Mouse (Mus musculus) lung, adult 2 months (tissue): ENCODE measurements around the gene Sugp2.

Experiments used
- CTCF ChIP-seq: fragments of 200-500 bp; IDR thresholded peaks from 2 replicates; pipeline ENCODE4 v1.5.1; 2011; ENCODE audit warnings: mild to moderate bottlenecking, low read length, control low read depth; ENCODE audit not compliant: insufficient read depth
- POLR2A ChIP-seq: fragments of 200-500 bp; IDR thresholded peaks from 2 replicates; pipeline ENCODE4 v1.6.1; 2011; ENCODE audit warnings: low read depth, mild to moderate bottlenecking, control low read depth, low read length, borderline replicate concordance; ENCODE audit errors: extremely low read depth

DNA sequence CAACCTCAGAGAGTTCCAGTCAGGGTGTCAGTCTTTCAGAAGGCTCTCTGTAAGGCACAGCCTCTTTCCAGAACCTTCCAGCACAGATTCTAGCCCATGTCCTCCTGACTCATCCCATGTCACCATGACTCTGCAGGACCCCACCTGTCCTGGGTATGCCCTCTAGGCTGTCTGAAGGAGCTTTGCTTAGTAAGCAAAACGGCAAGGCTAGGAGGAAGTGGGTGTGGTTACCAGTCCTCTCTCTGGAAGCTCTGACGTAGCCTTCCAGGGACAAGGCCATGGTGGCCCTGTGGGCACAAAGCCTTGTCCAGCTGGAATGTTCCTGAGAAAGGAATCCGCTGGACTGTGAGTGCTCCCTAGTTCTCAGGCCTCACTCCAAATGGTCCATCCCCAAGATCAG is 38.9 kb downstream of the Sugp2 start:
- TF ChIP-seq CTCF (no peak), POLR2A (no peak)
